Mouse (Mus musculus) heart, postnatal 36 days (tissue): Measurements from ENCODE around the gene Six2. TPM values are rescaled to one million over a fixed set of nuclear protein-coding genes. Genes with fewer than 3 reads are reported as not detected.

Experiments used
- DNase-seq, 2 experiments: peaks; one replicate each; pipeline ENCODE4 v3.0.0; 2021 to 2022
- intact Hi-C: fragments of 180-260 bp; cut with DNase I; formaldehyde crosslinking; loops from one replicate; pipeline ENCODE4 v1.15.1; 2025
- total RNA-seq, 2 experiments: library from RNA; stranded (reverse); gene quantifications; 2 replicates each; pipeline ENCODE4 v1.2.3; 2021

Gene Six2
- total RNA-seq, 2 experiments from 2014 or later = 0.30 to 0.33 TPM

DNA sequence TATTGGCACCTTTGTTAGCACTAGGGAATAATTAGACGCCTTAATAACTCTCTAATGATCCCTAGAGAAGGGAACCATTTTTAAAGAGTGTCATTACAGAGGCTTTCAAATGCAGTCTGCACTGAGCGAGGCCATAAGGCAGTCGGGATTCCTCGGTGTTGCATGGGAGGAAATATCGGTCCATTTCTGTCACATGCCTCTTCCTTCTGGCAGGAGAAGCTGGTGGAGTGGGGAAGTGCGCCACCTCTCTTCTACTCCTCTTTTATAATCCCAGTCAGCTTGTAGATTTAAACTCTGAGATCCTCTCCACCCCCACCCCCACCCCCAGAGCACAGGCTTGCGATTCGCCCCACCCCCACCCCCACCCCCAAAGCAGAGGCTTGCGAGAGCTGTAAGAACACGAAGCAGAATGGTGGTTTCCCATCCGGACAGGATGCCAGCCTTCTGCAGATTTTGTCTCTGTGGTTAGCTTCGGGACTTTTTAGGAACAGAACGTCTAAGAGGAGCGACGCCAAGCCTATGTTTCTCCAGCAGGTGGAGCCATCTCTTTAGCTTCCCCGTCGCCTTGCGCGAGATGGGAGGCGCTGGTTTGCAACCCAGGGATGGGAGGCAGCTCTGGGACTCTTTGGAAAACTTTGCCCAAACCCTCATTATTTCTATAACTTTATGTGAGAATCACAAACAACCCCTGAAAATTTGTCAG is 23.3 kb downstream of the Six2 start:
- DNase-seq = peak; percentile 48 to 69
- intact Hi-C loops = loop anchor here (1.0 to 2.0 kb wide), 2 partner anchors 350 to 399 kb away; no protein-coding TSS in a partner anchor

DNA sequence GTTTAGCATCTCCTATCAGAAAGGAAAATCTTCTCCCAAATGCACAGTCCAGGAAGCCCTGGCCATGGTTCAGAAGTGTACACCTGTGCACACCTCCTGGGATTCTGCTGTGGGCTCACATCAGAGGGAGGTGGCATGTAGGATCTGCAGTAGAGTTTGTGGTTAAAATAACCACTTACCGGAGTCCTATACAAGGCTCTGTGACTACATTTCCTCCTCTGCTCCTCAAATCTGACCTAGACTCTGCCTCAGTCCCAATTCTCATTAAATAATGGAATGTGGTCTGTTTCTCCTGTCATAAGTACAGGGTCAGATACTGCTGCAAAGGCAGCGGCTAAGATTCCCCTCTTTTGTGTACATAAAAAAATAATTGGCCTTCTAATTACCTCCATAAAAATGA is 23.9 kb downstream of the Six2 start:
- intact Hi-C loops = loop anchor here (2.0 kb wide), 1 partner anchor 351 kb away; no protein-coding TSS in a partner anchor
- no peak for DNase-seq

DNA sequence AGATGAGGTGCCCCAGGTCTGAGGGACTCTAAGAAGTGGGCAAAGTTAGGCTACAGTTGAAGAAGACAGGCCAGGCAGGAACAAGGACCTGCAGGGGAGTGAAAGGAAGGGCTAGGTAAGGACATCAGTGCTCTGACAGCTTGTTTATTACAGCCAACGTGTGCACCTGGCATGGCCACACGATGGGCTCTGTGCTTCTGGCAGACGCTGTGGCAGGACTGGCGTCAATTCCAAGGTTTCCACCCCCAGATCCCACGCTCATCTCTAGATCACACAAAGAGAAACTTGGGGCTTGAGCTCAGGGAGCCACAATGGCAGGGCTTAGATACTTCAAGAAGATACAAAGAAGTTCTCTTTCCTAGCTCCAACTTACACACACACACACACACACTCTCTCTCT is 26.6 kb downstream of the Six2 start:
- DNase-seq = no peak
- intact Hi-C loops = no loop called here

- no peak for DNase-seq
- intact Hi-C loops = no loop called here
These were observed 28.1 kb downstream of the Six2 start for GRCm38 (mm10) chr17:85660016-85660415.

GRCm38 (mm10) chr17:85645718-85646665 is 42.1 kb downstream of the Six2 start:
- peak; percentile 25 to 38 for DNase-seq
- intact Hi-C loops = loop anchor here (5.0 kb wide), 1 partner anchor 416 kb away; no protein-coding TSS in a partner anchor

GRCm38 (mm10) chr17:85645312-85645711 is 42.8 kb downstream of the Six2 start:
- no peak for DNase-seq
- intact Hi-C loops = loop anchor here (5.0 kb wide), 1 partner anchor 417 kb away; no protein-coding TSS in a partner anchor

- intact Hi-C loops = no loop called here
- no peak for DNase-seq
These were observed 50.2 kb downstream of the Six2 start for GRCm38 (mm10) chr17:85637876-85638275.

Other genes with a start within 250 kb of the Six2 start
- not detected for gene Six3, start 74.7 kb downstream of the Six2 start, total RNA-seq